Mouse (Mus musculus) liver, adult 2 months (tissue): Measurements from ENCODE around the gene Ptk6.

ENCODE experiments used
- CTCF ChIP-seq: fragments of 200-500 bp; IDR thresholded peaks from 2 replicates; pipeline ENCODE4 v1.5.1; 2011; ENCODE audit warnings: low read depth, low read length, control low read depth
- POLR2A ChIP-seq: fragments of 200-500 bp; IDR thresholded peaks from 2 replicates; pipeline ENCODE4 v1.6.1; 2011; ENCODE audit warnings: low read length, control low read depth; ENCODE audit not compliant: insufficient read depth; ENCODE audit errors: extremely low read depth

GRCm38 (mm10) chr2:181159091-181159514 is 43.5 kb downstream of the Ptk6 start:
- no peak for TF ChIP-seq POLR2A
- TF ChIP-seq CTCF, result no peak
